Mouse (Mus musculus) embryonic fibroblast, embryonic 13.5 days (primary cell): ENCODE measurements around the gene Fat2. TPM values are rescaled to one million over a fixed set of nuclear protein-coding genes. Genes with fewer than 3 reads are reported as not detected.

Source experiments
- H3K27ac ChIP-seq: 2 replicates; pipeline ENCODE4 v1.5.1; 2012; ENCODE audit warnings: low read length, control low read depth, inconsistent platforms; ENCODE audit not compliant: insufficient read depth
- H3K4me1 ChIP-seq: 2 replicates; pipeline ENCODE4 v1.6.1; 2011; ENCODE audit warnings: low read length; ENCODE audit not compliant: control insufficient read depth, insufficient read depth
- H3K4me3 ChIP-seq: 2 replicates; pipeline ENCODE4 v1.5.1; 2011; ENCODE audit warnings: mild to moderate bottlenecking, control low read depth, low read length; ENCODE audit not compliant: insufficient read depth
- CTCF ChIP-seq: IDR thresholded peaks from 2 replicates; pipeline ENCODE4 v1.5.1; 2011; ENCODE audit warnings: mild to moderate bottlenecking, control low read depth, low read length, moderate library complexity, borderline replicate concordance; ENCODE audit not compliant: insufficient read depth
- POLR2A ChIP-seq: IDR thresholded peaks from 2 replicates; pipeline ENCODE4 v1.6.1; 2011; ENCODE audit warnings: low read depth, mild to moderate bottlenecking, control low read depth, low read length, moderate library complexity
- polyA plus RNA-seq: library from polyadenylated mRNA; stranded (reverse); fragments of >200 nt; gene quantifications from 2 replicates; pipeline ENCODE4 v1.2.4, GENCODE M21; 2011; ENCODE audit warnings: low read depth; ENCODE audit not compliant: missing spikeins, insufficient read length

The Fat2 gene
- polyA plus RNA-seq, 1 experiment: not detected

DNA sequence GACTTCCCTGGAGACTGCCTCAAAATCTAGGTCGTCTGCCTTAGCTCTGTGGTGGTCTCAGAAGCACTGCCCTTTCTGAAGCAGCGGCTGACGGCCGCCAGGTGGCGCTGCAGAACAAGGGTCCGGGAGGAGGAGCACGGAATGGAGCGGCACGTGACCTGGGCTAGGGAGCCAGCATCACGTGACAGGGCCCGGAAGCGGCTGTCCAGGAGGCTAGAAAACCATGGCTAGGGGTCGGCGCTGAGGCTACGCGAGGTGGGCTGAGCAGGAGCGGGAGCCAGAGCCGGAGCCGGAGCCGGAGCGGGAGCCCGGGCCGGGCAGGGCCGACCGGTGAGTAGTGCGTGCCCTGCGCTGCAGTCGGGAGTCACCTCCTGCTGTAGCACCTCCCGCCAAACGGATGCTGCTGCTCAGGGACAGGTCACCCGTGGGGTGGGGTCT is 132.2 kb downstream of the Fat2 start, which contains the start of gene Slc36a1:
Slc36a1 (plus strand) TSS at position 192 of the 438 bp plus-strand sequence.
- peak within 1 kb of the TSS; percentile 66 for H3K4me3 ChIP-seq
- TF ChIP-seq POLR2A (peak; percentile 56), CTCF (peak; percentile 86)
- no peak within 1 kb of the TSS for H3K27ac ChIP-seq
- H3K4me1 ChIP-seq: no peaks in the 10 kb centered on the region; the same call in 1 of the 2 replicates

Other genes starting within 250 kb of the Fat2 start
- 16.9 and 20.6 TPM in 2 replicates for gene Gm2a, start 238.4 kb downstream of the Fat2 start, polyA plus RNA-seq
- not detected in 2 replicates for gene Slc36a3, start 184.9 kb downstream of the Fat2 start, polyA plus RNA-seq
- not detected in 2 replicates for gene Slc36a2, start 151.5 kb downstream of the Fat2 start, polyA plus RNA-seq
- 15.4 and 15.7 TPM in 2 replicates for gene Slc36a1, start 132.2 kb downstream of the Fat2 start, polyA plus RNA-seq
- 3,951 and 4,760 TPM in 2 replicates for gene Sparc, start 86.6 kb upstream of the Fat2 start, polyA plus RNA-seq
- 114 and 118 TPM in 2 replicates for gene Atox1, start 124.7 kb upstream of the Fat2 start, polyA plus RNA-seq
- 77.7 and 79.1 TPM in 2 replicates for gene G3bp1, start 133.1 kb upstream of the Fat2 start, polyA plus RNA-seq